Mouse (Mus musculus): ENCODE results near the gene C9. TPM values are rescaled to one million over a fixed set of nuclear protein-coding genes. Genes with fewer than 3 reads are reported as not detected.

Gene C9
- polyA plus RNA-seq, 1 experiment from 2014 or later: 1.2 TPM

DNA sequence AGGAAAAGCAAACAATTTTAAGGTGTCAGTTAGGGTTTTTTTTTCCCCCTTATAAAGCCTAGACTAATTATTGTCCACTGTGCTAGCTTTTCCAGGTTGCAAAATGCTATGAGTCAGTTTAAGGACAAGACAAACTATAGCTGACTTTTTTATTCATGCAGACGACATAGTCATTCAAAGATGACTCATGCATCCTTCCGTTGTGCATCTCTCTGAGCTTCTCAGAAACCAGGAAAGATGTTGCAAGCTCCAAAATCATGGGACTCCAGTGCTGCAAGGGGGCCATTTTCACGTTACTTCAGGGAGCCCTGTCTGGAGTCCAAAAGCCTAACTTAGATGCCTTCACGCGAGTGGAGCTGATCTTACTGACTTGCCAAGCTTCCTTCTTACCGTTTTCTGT, 33.8 kb upstream of the C9 start:
- no peaks in the 10 kb centered on the region for H3K36me3 ChIP-seq (ENCODE audit: control insufficient read depth, insufficient read depth, low read length)
- H3K4me2 ChIP-seq (ENCODE audit: low read length): no peak overlapping the region
- no peaks in the 10 kb centered on the region for H3K27me3 ChIP-seq (replicated peaks; ENCODE audit: control insufficient read depth, insufficient read depth, low read length)
- DNase-seq (ENCODE audit: low spot score) (no peak), ATAC-seq (replicated peaks; ENCODE audit: low FRiP score, low TSS enrichment, low read depth) (no peak)
- no peak overlapping the region for H3K27ac ChIP-seq (ENCODE audit: low read depth)
- no peak overlapping the region for H3K9ac ChIP-seq (ENCODE audit: low read length)
- H3K4me3 ChIP-seq (ENCODE audit: low read depth, low read length): no peak overlapping the region
- 84% methylated on average over 6 of the region's 6 CpGs for WGBS
- H3K9me3 ChIP-seq (ENCODE audit: control insufficient read depth, low read length): no peaks in the 10 kb centered on the region
- H3K4me1 ChIP-seq (replicated peaks; ENCODE audit: control insufficient read depth, insufficient read depth, low read length): no peaks in the 10 kb centered on the region

DNA sequence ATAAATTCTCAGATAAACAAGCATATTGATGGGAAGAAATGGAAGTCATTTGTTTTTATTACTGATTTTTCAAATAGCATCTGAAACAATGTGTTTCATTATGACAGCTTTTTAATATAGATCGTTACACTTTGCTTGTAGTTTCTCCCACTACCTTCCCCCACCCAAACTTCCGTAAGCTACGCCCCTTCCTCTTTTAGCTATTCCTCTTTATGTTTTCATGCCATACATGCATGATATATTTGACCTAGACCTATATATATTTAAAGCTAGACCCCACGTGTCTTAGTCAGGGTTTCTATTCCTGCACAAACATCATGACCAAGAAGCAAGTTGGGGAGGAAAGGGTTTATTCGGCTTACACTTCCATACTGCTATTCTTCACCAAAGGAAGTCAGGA, 29.8 kb upstream of the C9 start:
- Histone ChIP-seq H3K9me3 (ENCODE audit: control insufficient read depth, low read length) (no peaks in the 10 kb centered on the region), H3K27me3 (replicated peaks; ENCODE audit: control insufficient read depth, insufficient read depth, low read length) (no peaks in the 10 kb centered on the region), H3K36me3 (ENCODE audit: control insufficient read depth, insufficient read depth, low read length) (peaks cover 13% of the 10 kb centered on the region), H3K27ac (ENCODE audit: low read depth) (no peak overlapping the region), H3K4me1 (replicated peaks; ENCODE audit: control insufficient read depth, insufficient read depth, low read length) (no peaks in the 10 kb centered on the region), H3K9ac (ENCODE audit: low read length) (no peak overlapping the region), H3K4me3 (ENCODE audit: low read depth, low read length) (no peak overlapping the region), H3K4me2 (ENCODE audit: low read length) (no peak overlapping the region)
- DNase-seq (ENCODE audit: low spot score) (no peak), ATAC-seq (replicated peaks; ENCODE audit: low FRiP score, low TSS enrichment, low read depth) (no peak)
- 83% methylated on average over 5 of the region's 5 CpGs for WGBS

DNA sequence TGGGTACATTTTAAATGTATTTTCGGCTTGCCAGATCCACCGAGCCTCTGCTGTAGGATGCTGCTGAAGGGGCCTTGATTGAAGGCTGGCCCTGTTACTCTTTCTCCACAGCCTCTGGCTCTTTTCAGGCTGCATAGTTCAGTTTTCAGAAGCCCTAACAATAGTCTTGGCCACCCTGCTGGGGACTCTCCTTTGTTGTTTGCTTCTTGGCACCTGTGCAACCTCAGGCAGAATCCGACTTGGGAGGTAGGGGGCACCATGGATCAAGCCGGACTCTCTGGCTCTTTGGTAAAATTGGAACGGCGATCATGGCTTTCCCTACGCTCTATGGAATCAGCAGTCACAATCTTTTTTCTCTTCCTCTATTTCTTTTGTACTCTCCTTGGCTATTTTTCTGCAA, 13.3 kb upstream of the C9 start:
- Histone ChIP-seq H3K4me3 (ENCODE audit: low read depth, low read length) (no peak overlapping the region), H3K9ac (ENCODE audit: low read length) (no peak overlapping the region), H3K36me3 (ENCODE audit: control insufficient read depth, insufficient read depth, low read length) (peaks cover 36% of the 10 kb centered on the region), H3K27me3 (replicated peaks; ENCODE audit: control insufficient read depth, insufficient read depth, low read length) (no peaks in the 10 kb centered on the region), H3K4me1 (replicated peaks; ENCODE audit: control insufficient read depth, insufficient read depth, low read length) (no peaks in the 10 kb centered on the region), H3K9me3 (ENCODE audit: control insufficient read depth, low read length) (no peaks in the 10 kb centered on the region), H3K27ac (ENCODE audit: low read depth) (no peak overlapping the region), H3K4me2 (ENCODE audit: low read length) (no peak overlapping the region)
- ATAC-seq (replicated peaks; ENCODE audit: low FRiP score, low TSS enrichment, low read depth) (no peak), DNase-seq (ENCODE audit: low spot score) (no peak)
- 87% methylated on average over 7 of the region's 7 CpGs for WGBS

DNA sequence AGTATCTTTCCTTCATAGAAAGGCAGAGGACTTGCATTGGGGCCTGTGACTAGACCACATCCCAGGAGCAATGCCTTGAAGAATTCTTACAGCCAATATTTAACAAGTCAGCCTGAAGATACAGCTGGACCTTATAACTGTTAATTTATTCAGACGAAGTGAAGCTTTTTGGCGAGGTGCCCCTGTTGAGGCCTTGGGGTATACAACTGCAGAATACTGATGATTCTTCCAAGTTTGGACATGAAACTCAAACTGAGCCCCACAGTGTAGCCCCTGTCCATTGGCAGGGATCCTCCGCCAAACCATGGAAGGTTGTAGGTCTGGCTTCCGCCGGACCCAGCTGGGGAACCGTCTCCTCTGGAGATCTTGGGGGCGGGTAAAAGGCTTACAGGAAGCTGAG, 12.7 kb upstream of the C9 start:
- no peak overlapping the region for H3K4me3 ChIP-seq (ENCODE audit: low read depth, low read length)
- H3K36me3 ChIP-seq (ENCODE audit: control insufficient read depth, insufficient read depth, low read length): peaks cover 35% of the 10 kb centered on the region
- no peak for DNase-seq (ENCODE audit: low spot score)
- 59% methylated on average over 7 of the region's 7 CpGs for WGBS
- H3K4me2 ChIP-seq (ENCODE audit: low read length): no peak overlapping the region
- ATAC-seq (replicated peaks; ENCODE audit: low FRiP score, low TSS enrichment, low read depth): 0 out of 2 replicates have a peak, but pooled peaks have one; percentile 36
- no peaks in the 10 kb centered on the region for H3K27me3 ChIP-seq (replicated peaks; ENCODE audit: control insufficient read depth, insufficient read depth, low read length)
- peak overlapping the region; percentile 11; the same call in 1 of the 2 replicates for H3K27ac ChIP-seq (ENCODE audit: low read depth)
- no peaks in the 10 kb centered on the region for H3K9me3 ChIP-seq (ENCODE audit: control insufficient read depth, low read length)
- no peaks in the 10 kb centered on the region for H3K4me1 ChIP-seq (replicated peaks; ENCODE audit: control insufficient read depth, insufficient read depth, low read length)
- H3K9ac ChIP-seq (ENCODE audit: low read length): no peak overlapping the region

DNA sequence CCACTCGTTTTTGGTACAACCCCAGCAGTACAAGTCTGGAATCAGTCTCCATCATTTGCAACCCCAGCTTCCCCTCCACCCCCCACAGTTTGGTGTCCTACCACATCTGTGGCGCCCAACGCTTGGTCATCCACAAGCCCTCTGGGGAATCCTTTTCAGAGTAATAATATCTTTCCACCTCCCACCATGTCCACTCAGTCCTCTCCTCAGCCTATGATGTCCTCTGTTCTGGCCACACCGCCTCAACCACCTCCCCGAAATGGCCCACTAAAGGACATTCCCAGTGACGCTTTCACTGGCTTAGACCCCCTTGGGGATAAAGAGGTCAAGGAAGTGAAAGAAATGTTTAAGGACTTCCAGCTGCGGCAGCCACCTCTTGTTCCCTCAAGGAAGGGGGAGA, 9.8 kb upstream of the C9 start:
- WGBS: 93% methylated on average over 7 of the region's 7 CpGs
- DNase-seq (ENCODE audit: low spot score) (no peak), ATAC-seq (replicated peaks; ENCODE audit: low FRiP score, low TSS enrichment, low read depth) (no peak)
- Histone ChIP-seq H3K36me3 (ENCODE audit: control insufficient read depth, insufficient read depth, low read length) (peaks cover 25% of the 10 kb centered on the region), H3K27me3 (replicated peaks; ENCODE audit: control insufficient read depth, insufficient read depth, low read length) (no peaks in the 10 kb centered on the region), H3K4me1 (replicated peaks; ENCODE audit: control insufficient read depth, insufficient read depth, low read length) (no peaks in the 10 kb centered on the region; the same call in 1 of the 2 replicates), H3K9me3 (ENCODE audit: control insufficient read depth, low read length) (no peaks in the 10 kb centered on the region), H3K27ac (ENCODE audit: low read depth) (no peak overlapping the region), H3K9ac (ENCODE audit: low read length) (no peak overlapping the region), H3K4me2 (ENCODE audit: low read length) (no peak overlapping the region), H3K4me3 (ENCODE audit: low read depth, low read length) (no peak overlapping the region)

DNA sequence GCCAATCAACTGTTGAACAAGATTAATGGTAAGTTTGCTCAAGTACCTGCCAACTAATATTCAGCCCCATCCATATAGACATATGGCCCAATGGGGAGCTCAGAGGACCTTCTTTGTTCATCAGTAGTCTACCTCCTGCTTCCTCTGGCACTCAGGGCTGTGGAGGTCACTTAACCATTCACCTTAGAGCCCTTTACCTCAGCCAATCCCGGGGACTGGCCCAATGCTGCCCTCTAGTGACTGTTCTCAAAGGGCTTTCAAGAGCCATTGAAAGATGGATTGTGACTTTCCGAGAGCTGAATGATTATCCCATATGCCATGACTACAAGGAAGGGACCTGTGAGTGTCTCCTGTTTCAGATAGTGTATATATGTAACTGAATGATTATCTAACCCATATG, 9.4 kb upstream of the C9 start:
- Histone ChIP-seq H3K36me3 (ENCODE audit: control insufficient read depth, insufficient read depth, low read length) (peaks cover 21% of the 10 kb centered on the region), H3K4me1 (replicated peaks; ENCODE audit: control insufficient read depth, insufficient read depth, low read length) (no peaks in the 10 kb centered on the region; the same call in 1 of the 2 replicates), H3K27ac (ENCODE audit: low read depth) (no peak overlapping the region), H3K9me3 (ENCODE audit: control insufficient read depth, low read length) (no peaks in the 10 kb centered on the region), H3K27me3 (replicated peaks; ENCODE audit: control insufficient read depth, insufficient read depth, low read length) (no peaks in the 10 kb centered on the region), H3K4me2 (ENCODE audit: low read length) (no peak overlapping the region), H3K9ac (ENCODE audit: low read length) (no peak overlapping the region), H3K4me3 (ENCODE audit: low read depth, low read length) (no peak overlapping the region)
- ATAC-seq (replicated peaks; ENCODE audit: low FRiP score, low TSS enrichment, low read depth): no peak
- no peak for DNase-seq (ENCODE audit: low spot score)
- WGBS: 61% methylated on average over 2 of the region's 2 CpGs

DNA sequence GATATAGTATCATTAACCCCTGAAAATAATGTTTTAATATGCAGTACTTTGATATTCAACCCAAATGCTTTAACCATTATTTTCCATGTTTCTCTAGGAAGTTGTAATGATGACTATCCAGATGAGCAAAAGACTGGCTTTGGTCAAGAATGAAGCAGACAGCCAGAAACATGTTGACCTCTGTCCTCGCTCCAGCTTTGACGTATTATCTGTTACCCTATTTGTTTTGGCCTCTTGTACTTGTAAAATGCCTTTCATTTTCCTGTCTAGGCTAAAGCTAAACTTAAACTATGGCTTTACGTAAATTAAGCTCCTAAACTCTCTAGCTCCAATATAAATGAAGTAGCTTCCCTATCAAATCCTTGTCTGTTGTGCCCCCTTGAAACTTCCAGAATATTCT, 6.4 kb upstream of the C9 start:
- ATAC-seq (replicated peaks; ENCODE audit: low FRiP score, low TSS enrichment, low read depth): no peak
- 65% methylated on average over 3 of the region's 3 CpGs for WGBS

DNA sequence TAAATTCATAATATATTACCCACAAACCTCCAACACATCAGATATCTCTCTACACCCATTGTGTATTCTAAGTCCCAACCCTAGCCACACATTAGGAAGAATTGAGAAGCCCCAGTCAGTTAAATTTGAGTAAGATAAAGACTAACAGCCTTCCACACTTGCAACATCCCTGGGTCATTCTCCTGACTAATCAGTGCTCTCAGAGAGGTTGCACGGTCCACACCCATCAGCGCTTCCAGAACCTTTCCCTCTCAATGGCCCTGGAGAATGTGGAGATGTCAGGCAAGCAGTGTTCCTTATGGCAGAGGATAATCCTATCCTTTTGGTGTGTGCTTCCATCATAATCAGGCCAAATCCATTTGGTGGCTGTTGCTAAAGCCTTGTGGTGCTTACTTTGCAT, 675 bp upstream of the C9 start:
- H3K27ac ChIP-seq (ENCODE audit: low read depth): no peak overlapping the region
- no peak for DNase-seq (ENCODE audit: low spot score)
- H3K4me2 ChIP-seq (ENCODE audit: low read length): no peak overlapping the region
- ATAC-seq (replicated peaks; ENCODE audit: low FRiP score, low TSS enrichment, low read depth): no peak; the same call in 1 of the 2 replicates
- H3K27me3 ChIP-seq (replicated peaks; ENCODE audit: control insufficient read depth, insufficient read depth, low read length): no peaks in the 10 kb centered on the region
- no peaks in the 10 kb centered on the region for H3K9me3 ChIP-seq (ENCODE audit: control insufficient read depth, low read length)
- no peaks in the 10 kb centered on the region for H3K36me3 ChIP-seq (ENCODE audit: control insufficient read depth, insufficient read depth, low read length)
- no peak overlapping the region for H3K9ac ChIP-seq (ENCODE audit: low read length)
- 60% methylated on average over 2 of the region's 2 CpGs for WGBS
- H3K4me3 ChIP-seq (ENCODE audit: low read depth, low read length): no peak overlapping the region
- peaks cover 12% of the 10 kb centered on the region; the same call in 1 of the 2 replicates for H3K4me1 ChIP-seq (replicated peaks; ENCODE audit: control insufficient read depth, insufficient read depth, low read length)

More for the DNA sequence above, 6.4 kb upstream of the C9 start:
- Histone ChIP-seq H3K9me3 (ENCODE audit: control insufficient read depth, low read length) (no peaks in the 10 kb centered on the region), H3K4me3 (ENCODE audit: low read depth, low read length) (no peak overlapping the region), H3K4me1 (replicated peaks; ENCODE audit: control insufficient read depth, insufficient read depth, low read length) (no peaks in the 10 kb centered on the region; the same call in 1 of the 2 replicates), H3K36me3 (ENCODE audit: control insufficient read depth, insufficient read depth, low read length) (peaks cover 17% of the 10 kb centered on the region; the same call in 1 of the 2 replicates), H3K27ac (ENCODE audit: low read depth) (no peak overlapping the region), H3K27me3 (replicated peaks; ENCODE audit: control insufficient read depth, insufficient read depth, low read length) (no peaks in the 10 kb centered on the region), H3K9ac (ENCODE audit: low read length) (no peak overlapping the region), H3K4me2 (ENCODE audit: low read length) (no peak overlapping the region)
- no peak for DNase-seq (ENCODE audit: low spot score)

DNA sequence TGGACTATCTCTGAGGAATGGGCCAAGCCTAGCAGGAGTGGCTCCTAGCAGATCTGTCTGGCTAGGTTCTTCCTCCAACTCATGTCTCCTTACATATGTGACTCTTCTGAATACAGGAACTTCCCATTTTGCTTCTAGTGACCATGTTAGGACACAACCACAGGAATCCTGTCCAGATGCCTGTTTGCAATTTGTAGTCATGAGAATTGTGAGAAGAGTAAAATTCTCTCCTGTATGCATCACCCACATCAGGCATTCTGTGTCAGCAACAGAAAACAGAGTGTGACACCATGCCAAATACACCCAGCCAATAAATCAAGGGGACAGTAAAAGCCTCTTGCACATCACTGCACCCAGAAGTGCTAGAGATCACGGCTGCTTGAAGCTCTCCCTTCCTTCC, 1.1 kb downstream of the C9 start:
- no peak overlapping the region for H3K4me2 ChIP-seq (ENCODE audit: low read length)
- 59% methylated on average over 1 of the region's 1 CpGs for WGBS
- DNase-seq (ENCODE audit: low spot score): no peak

More for the DNA sequence above, 1.1 kb downstream of the C9 start:
- ATAC-seq (replicated peaks; ENCODE audit: low FRiP score, low TSS enrichment, low read depth): no peak
- Histone ChIP-seq H3K27ac (ENCODE audit: low read depth) (no peak overlapping the region), H3K4me1 (replicated peaks; ENCODE audit: control insufficient read depth, insufficient read depth, low read length) (peaks cover 12% of the 10 kb centered on the region; the same call in 1 of the 2 replicates), H3K9me3 (ENCODE audit: control insufficient read depth, low read length) (no peaks in the 10 kb centered on the region), H3K36me3 (ENCODE audit: control insufficient read depth, insufficient read depth, low read length) (no peaks in the 10 kb centered on the region), H3K4me3 (ENCODE audit: low read depth, low read length) (no peak overlapping the region), H3K9ac (ENCODE audit: low read length) (no peak overlapping the region), H3K27me3 (replicated peaks; ENCODE audit: control insufficient read depth, insufficient read depth, low read length) (no peaks in the 10 kb centered on the region)

Measured in intestine, embryonic 14.5 days (tissue).